Mouse (Mus musculus): ENCODE results near the gene Slc24a4.

- TF ChIP-seq CTCF (IDR thresholded peaks at IDR 0.05; ENCODE audit: extremely low read depth, insufficient read depth, low read length) (no peak), POLR2A (IDR thresholded peaks at IDR 0.05; ENCODE audit: extremely low read depth, insufficient read depth, low read length) (no peak)
Measured at GRCm38 (mm10) chr12:102261933-102262396, 133.4 kb downstream of the Slc24a4 start.

All from cortical plate, adult 2 months (tissue).